Mouse (Mus musculus): ENCODE data around the gene Thrb.

Thrb gene

GRCm38 (mm10) chr14:17784207-17784806, 124.2 kb downstream of the Thrb start:
- DNase-seq (ENCODE audit: low spot score), result no peak

- no peak for DNase-seq (ENCODE audit: low spot score)
These were observed 125.3 kb downstream of the Thrb start for GRCm38 (mm10) chr14:17785370-17785769.

- no peak for DNase-seq (ENCODE audit: low spot score)
These were observed 126.2 kb downstream of the Thrb start for GRCm38 (mm10) chr14:17786249-17786648.

DNA sequence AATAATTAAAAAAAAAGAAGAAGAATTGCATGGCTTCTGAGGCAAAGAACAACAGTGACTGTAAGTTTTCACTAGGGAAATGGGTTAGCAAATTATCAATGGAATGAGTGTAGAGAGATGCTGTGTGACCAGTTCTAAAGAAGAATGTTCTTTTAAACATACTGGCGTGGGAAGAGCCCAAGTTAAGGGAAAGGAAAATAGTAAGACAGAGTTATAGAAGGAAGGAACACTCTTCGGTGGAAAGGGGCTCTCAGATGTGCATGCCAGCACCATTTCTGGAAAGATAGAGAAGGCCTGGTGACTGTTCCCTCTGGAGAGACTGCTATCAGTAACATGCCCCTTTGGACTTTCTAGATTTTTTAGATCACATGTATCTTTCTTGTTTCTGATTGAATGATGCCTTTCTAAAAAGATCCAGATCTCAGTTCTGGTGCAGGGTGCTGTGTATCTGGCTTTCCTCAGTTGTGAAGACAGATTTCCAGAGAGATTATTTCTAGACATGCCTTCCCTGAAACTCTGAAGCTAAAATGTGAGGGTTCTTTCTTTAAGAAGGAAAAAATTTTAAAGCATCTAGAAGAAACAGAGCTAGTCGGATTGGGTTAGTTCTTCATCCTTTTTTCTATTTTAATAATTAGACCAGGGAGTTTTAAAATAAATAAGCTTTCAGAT, 144.0 kb downstream of the Thrb start:
- DNase-seq (ENCODE audit: low spot score), result no peak

DNA sequence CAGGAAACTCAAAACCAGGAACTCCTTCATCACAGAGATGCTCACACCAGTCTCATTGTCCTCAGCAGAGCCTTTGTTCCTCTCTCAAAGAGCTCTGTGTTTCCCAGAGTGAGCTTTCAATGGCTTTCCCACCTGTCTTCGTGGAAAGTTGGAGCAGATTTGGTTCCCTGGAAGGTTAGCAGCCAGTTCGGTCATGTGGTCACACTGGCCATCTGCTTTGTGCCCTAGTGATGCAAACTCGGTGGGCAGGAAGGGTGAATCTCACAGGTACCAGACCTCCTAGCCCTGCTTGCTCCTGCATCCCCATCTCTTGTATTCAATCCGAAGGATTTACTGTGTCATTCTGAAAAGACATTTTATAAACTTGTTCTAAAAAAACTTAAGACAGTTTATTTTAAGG, 151.0 kb downstream of the Thrb start:
- DNase-seq (ENCODE audit: low spot score), result no peak

DNA sequence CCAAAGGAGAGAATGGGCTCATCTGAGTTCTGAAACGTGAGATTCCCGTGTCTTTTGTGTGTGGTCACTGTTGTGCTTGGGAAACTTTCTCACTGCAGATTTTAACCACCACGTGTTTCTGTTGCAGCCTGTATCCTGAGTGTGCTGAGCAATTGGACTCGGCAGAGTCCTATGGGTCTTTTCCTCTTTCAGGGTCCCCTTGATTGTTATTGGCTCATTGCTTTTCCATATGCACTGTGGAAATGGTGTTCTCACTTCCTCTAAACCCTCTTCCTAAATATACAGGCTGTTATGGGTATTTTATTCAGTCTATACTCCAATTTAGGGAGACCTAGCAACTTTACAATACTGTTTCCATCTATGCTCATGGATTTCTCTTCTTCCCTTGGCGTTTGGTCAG, 152.4 kb downstream of the Thrb start:
- no peak for DNase-seq (ENCODE audit: low spot score)

- DNase-seq (ENCODE audit: low spot score), result no peak
These were observed 155.0 kb downstream of the Thrb start for GRCm38 (mm10) chr14:17815103-17815502.

DNA sequence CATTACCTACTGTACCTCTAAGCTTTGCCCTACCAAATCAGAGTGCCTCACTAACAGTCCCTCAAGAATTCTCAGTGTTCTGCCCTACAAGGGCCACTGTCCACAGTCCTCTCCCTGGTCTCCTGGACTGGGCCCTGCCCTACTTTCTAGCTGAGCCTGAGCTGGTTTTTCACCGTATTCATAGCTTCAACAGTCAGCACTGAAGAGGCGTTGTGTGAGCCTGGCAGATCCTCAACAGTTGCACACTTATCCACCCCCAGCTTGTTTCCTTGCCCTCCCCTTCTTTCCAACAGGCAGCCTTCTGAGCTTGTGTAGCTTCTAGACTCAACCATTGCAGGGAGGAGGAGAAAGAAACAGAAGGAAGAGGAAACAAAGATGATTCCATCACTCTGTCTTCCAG, 158.0 kb downstream of the Thrb start:
- DNase-seq (ENCODE audit: low spot score), result no peak

GRCm38 (mm10) chr14:17822754-17823153, 162.7 kb downstream of the Thrb start:
- DNase-seq (ENCODE audit: low spot score), result no peak

DNA sequence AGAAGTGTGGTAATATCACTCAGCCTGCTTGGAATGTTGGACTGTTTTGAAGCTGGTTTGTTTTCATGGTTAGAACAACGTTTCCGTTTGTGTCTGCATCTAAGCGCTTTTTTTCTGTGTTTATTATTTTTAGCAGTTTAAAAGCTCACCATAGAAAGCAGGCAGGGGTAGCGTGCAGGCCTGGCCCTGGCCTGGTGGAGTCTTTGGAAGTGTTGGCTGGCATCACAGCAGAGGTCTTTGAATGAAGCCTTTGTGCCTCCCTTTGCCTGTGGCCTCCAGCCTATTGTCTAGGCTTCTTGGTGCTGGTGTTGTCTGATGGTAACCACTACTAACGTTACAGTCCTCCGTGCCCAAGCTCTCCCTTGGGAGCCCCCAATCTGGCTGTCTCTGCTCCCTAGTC, 167.3 kb downstream of the Thrb start:
- DNase-seq (ENCODE audit: low spot score), result no peak

GRCm38 (mm10) chr14:17835738-17836137, 175.7 kb downstream of the Thrb start:
- DNase-seq (ENCODE audit: low spot score), result no peak

DNA sequence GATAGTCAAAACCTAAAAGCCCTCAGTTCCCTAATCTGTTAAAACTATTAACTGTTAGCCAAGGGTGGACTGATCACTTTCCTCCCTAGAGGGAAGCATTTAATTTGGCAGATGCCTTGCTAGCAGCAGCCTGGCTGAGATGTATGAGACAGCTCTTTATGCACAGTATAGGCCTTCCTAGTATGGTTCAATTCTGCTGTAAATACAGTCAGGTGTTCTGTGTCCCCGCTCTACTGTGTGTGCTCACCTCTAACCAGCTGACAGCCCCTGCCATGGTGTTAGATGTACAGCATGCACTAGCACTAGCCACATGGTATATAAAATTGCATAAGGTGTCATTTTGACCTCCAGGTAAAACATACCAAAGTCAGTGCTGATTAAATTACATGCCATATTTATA, 176.7 kb downstream of the Thrb start:
- DNase-seq (ENCODE audit: low spot score), result no peak

DNA sequence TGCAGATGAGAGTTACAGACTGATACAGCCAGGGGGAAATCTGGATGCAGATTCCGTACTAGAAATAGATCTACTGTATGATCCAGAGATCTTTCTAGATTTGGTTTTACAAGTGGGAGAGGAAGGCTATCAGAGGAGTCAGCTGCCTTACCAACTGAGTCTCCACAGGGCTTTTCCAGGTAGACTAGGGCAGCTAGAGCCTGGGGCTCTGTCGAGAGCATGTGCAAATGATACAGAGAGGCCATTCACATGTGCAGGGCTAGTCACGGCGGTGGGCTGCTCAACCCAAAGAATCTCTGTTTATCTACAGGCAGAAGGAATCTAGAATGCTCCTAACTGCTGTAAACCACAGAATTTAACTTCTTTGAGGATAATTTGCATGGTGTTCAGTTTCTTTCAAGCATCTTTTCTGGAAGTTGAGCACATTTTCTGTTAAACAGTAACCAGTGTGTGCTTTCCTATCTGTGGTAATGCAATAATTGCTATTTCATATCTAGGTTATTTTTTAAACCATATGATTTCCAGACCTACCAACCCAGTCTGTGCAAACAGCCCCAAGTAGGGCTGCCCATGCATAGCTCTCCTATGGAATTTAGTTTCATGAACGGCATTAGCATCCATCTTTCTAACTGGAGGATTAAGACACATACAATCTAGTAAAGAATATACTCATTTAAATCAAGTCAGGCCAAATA, 185.1 kb downstream of the Thrb start:
- no peak for DNase-seq (ENCODE audit: low spot score)

DNA sequence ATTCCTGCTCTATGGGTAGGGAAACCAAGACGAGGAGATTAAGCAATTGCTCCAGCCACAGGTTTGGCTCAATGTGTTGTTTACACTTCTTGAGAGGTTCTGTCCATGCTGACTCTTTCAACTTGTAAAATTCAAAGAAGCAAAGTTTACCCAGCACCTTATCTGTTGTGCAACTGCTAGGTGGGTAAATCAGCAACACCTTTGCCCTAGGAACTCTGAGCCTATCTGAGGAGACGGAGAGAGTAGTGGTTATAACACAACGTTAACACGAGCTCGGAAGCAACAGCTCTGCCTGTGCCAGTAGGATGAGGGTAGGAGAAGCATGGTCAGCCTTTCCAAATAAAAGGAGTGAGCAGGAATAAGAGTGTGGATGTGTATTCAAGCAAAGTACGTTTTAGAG, 185.8 kb downstream of the Thrb start:
- DNase-seq (ENCODE audit: low spot score), result no peak

- DNase-seq (ENCODE audit: low spot score), result no peak
These were observed 186.6 kb downstream of the Thrb start for GRCm38 (mm10) chr14:17846700-17847099.

- DNase-seq (ENCODE audit: low spot score), result no peak
These were observed 187.2 kb downstream of the Thrb start for GRCm38 (mm10) chr14:17847211-17847610.

GRCm38 (mm10) chr14:17850355-17850754, 190.3 kb downstream of the Thrb start:
- no peak for DNase-seq (ENCODE audit: low spot score)

DNA sequence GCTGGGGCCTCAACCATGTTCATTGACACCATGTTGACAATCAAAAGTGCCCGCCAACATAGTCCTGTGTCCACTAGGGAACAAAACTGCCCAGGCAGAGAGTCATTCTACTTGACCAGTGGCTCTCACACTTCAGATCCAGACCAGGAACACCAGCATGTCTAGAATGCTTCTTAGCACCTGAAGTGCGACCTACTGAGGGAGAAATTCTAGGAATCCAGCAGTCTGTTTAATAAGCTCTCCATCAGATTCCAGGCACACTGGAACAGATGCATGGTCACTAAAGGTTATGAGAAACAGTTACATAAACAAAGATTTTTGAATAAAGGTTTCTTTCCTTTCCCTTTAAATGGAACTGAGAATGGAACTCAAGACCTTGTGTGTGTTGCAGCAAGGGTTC, 192.2 kb downstream of the Thrb start:
- DNase-seq (ENCODE audit: low spot score), result no peak

GRCm38 (mm10) chr14:17859790-17860385, 199.8 kb downstream of the Thrb start:
- DNase-seq (ENCODE audit: low spot score), result no peak

GRCm38 (mm10) chr14:17862651-17863050, 202.6 kb downstream of the Thrb start:
- DNase-seq (ENCODE audit: low spot score), result no peak

- DNase-seq (ENCODE audit: low spot score), result no peak
These were observed 203.8 kb downstream of the Thrb start for GRCm38 (mm10) chr14:17863701-17864320.

GRCm38 (mm10) chr14:17868326-17868725, 208.3 kb downstream of the Thrb start:
- DNase-seq (ENCODE audit: low spot score), result no peak

DNA sequence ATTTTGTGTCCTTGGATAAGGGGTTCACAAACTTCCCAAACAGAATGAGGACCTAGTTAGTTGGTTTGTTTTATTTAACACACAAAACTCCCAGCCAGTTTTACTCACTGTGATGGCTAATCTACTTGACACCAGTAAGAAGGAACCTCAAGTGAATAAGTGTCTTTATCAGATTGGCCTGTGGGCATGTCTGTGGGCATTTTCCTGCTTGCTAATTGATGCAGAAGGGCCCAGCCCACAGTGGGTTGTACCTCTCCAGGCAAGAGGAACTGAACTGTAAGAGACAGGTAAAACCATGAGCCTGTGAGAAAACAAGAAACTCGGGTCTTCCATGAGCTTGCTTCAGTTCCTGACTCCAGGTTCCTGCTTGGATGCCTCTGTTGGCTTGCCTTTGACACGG, 215.9 kb downstream of the Thrb start:
- no peak for DNase-seq (ENCODE audit: low spot score)

Measured in urinary bladder, postnatal 10 days (tissue).